Mouse (Mus musculus) right cerebral cortex, postnatal 36 days (tissue): ENCODE data around the gene Gpatch2l.

Experiments used
- DNase-seq, 2 experiments: peaks; one replicate each; pipeline ENCODE4 v3.0.0; 2022; ENCODE audit warnings: low spot score in 2 of 2, mixed read lengths in 1 of 2

Gene Gpatch2l

DNA sequence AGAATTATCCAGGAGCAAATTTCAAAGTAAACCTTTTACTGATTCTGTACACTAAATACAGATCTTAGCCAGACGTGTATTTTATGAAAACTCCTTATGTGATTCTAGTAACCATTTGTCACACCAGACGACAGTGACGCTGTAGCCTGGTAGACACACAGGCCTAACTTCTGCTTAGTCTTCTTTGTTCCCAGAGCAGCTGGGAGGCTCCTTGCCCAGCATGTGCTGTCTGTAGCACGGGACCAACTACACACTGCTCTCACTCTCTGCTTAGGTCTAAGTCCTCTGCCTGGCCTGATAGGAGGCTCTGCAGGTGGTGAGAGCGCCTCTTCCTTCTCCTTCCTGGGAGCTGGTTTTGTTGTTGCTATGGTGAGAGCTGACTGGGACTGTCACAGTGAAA is 35.2 kb downstream of the Gpatch2l start:
- no peak for DNase-seq

DNA sequence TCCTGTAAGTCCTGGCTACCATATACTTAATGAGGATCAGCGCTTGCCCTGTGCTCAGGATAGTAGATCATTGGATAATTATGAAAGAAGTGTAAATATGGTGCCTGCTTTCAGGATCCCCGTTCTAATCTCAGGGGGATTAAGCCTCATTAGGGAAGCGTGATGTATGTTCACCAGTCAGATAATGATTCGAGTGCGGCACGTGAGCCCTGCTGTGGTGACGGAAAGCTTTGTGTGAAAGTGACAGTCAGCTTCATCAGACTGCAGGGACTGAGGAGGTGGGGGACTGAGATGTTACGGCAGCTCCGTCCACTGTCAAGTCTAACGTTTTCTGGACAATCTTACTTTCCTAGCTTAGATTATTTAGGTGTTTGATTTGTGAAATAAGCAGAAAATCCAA is 38.3 kb downstream of the Gpatch2l start:
- DNase-seq, result no peak

DNA sequence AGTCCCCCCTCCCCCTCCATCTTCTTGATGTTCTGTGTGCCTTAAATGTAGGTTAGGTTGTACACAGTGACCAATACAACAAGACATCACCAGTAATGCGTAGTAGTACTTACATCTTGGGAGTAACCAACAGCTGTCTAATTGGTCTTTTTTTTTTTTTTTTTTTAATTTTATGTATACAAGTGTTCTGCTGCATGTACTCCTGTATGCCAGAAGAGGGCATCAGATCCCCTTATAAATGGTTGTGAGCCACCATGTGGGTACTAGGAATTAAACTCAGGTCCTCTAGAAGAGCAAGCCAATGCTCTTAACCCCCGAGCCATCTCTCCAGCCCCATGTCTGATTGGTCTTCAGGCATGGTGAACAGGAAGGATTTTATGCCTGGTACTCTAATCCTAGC is 44.0 kb downstream of the Gpatch2l start:
- no peak for DNase-seq

- no peak for DNase-seq
Observed at GRCm38 (mm10) chr12:86297450-86297849, 55.8 kb downstream of the Gpatch2l start.

GRCm38 (mm10) chr12:86302973-86303372 is 61.3 kb downstream of the Gpatch2l start:
- no peak for DNase-seq

DNA sequence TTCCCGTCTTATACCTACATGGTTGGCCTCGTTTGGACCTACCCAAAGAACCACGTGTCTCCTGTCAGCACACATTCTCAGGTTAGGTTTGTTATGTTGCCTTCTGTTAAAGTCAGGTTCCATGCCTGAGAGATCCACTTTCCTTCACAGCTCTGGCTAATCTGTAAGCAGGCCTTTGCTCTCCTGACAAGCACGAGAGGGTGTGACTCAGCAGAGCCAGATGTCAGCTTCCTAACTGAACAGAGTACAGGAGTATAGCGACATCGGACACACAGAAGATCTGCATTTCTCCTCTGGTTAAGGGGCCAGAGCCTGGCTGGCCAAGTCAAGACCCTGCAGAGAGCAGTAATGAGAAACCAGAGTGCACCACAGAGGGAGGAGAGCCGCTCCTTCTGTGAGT is 63.4 kb downstream of the Gpatch2l start:
- DNase-seq, result no peak

- DNase-seq, result no peak
Observed at GRCm38 (mm10) chr12:86305635-86306243, 64.1 kb downstream of the Gpatch2l start.

DNA sequence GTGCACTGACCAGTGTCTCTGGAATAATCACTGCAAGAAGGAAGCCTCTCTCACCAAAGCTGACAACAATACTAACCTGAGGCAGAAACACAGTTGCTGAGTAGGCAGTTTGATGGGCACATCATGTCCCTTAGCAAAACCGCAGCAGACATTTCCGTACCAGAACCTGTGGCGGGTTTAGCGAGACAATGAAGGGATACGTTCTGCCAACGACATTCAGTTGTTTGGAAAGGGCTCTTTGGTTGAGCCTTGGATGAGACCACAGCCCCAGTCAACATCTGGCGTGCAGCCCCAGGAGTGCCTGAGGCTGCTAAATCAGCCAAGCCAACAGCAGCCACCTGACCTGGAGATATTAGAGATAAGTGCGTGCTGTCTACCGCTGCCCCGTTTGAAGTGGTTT is 67.8 kb downstream of the Gpatch2l start:
- DNase-seq, result no peak

DNA sequence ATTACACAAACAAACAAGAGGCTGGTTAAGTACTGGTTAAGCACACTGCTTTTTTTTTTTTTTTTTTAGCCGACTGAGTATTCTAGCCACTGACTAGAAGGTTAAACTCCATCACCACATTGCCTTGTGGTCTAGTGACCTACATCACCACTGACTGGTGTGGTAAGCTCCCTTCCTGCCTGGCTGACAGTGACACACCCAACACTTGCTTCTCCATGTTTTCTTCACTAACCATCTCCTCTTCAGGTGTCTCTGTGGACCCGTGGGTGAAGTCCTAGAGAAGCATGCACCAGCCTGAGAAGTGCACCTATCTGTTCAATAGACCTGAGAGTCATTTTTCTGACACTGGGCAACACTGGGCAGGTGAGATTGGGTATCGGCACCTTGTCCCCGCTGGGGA is 68.2 kb downstream of the Gpatch2l start:
- DNase-seq, result no peak

DNA sequence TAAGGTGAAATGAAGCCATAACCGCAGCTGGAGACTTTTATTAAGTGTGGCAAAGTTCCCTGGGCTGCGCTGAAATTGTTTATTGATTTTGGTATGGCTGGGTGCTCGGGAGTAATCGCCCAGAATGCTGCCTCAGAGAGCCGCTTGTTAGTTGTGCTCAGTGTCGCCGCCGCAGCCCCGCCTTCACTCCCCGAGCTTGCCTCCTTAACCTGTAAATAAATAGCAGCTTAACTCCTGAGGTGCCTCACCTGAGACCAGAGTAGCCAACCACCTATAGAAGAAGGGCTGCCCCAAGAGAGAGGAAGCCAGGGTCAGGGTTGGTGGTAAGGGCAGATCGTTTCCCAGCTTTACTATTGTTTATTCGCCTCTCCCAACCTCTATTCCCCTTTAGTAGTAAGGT is 79.0 kb downstream of the Gpatch2l start:
- no peak for DNase-seq

- DNase-seq, result no peak
Observed at GRCm38 (mm10) chr12:86324297-86324696, 82.6 kb downstream of the Gpatch2l start.

- DNase-seq, result no peak
Observed at GRCm38 (mm10) chr12:86329813-86330212, 88.2 kb downstream of the Gpatch2l start.

GRCm38 (mm10) chr12:86330684-86331083 is 89.0 kb downstream of the Gpatch2l start:
- no peak for DNase-seq

GRCm38 (mm10) chr12:86331248-86331647 is 89.6 kb downstream of the Gpatch2l start:
- DNase-seq, result no peak

DNA sequence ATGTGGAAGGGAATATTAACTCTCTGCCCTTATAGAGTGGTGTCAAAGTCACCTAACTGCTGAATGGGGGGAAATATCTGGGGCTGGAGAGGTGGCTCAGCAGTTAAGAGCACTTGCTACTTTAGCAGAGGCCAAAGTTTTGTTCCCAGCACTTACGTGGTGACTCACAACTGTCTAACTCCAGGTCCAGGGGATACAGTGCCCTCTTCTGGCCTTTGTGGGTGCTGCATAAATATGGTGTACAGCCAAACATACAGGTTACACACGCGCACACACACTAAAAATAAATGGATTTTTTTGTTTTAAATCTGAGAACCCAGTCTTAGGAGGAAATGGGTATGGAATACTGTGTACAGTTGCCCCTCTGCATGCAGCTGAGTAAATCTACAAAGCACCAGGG is 94.6 kb downstream of the Gpatch2l start:
- no peak for DNase-seq

GRCm38 (mm10) chr12:86336887-86337286 is 95.2 kb downstream of the Gpatch2l start:
- no peak for DNase-seq
